Mouse (Mus musculus): Measurements from ENCODE around the gene H2afy. TPM values are rescaled to one million over a fixed set of nuclear protein-coding genes. Genes with fewer than 3 reads are reported as not detected.
A peak's percentile ranks its signal among the peaks of the same experiment; 100 is the strongest.

H2afy gene
- polyA plus RNA-seq, 1 experiment = 408 TPM

GRCm38 (mm10) chr13:56135231-56136052, 719 bp downstream of the H2afy start:
- TF ChIP-seq CTCF (IDR thresholded peaks at IDR 0.05; ENCODE audit: insufficient read depth, low read depth, low read length) (no peak), POLR2A (IDR thresholded peaks at IDR 0.05; ENCODE audit: insufficient read depth, low read depth, low read length) (peak; percentile 46; the same call in 1 of the 2 replicates)
- WGBS = under 1% methylated on average over 82 of the region's 89 CpGs
- Histone ChIP-seq H3K4me3 (ENCODE audit: insufficient read depth, low read depth, low read length) (peak overlapping the region; percentile 78), H3K4me1 (ENCODE audit: control insufficient read depth, insufficient read depth, low read length) (peaks cover 19% of the 10 kb centered on the region), H3K27ac (ENCODE audit: insufficient read depth, low read depth, low read length) (peak overlapping the region; percentile 74)

GRCm38 (mm10) chr13:56134631-56135181, 1.5 kb downstream of the H2afy start:
- WGBS = under 1% methylated on average over 50 of the region's 50 CpGs
- H3K27ac ChIP-seq (ENCODE audit: insufficient read depth, low read depth, low read length) = no peak overlapping the region
- TF ChIP-seq CTCF (IDR thresholded peaks at IDR 0.05; ENCODE audit: insufficient read depth, low read depth, low read length) (no peak), POLR2A (IDR thresholded peaks at IDR 0.05; ENCODE audit: insufficient read depth, low read depth, low read length) (no peak)
- H3K4me3 ChIP-seq (ENCODE audit: insufficient read depth, low read depth, low read length) = peak overlapping the region; percentile 78
- H3K4me1 ChIP-seq (ENCODE audit: control insufficient read depth, insufficient read depth, low read length) = peaks cover 19% of the 10 kb centered on the region

- TF ChIP-seq CTCF (IDR thresholded peaks at IDR 0.05; ENCODE audit: insufficient read depth, low read depth, low read length) = no peak
- TF ChIP-seq POLR2A (IDR thresholded peaks at IDR 0.05; ENCODE audit: insufficient read depth, low read depth, low read length) = no peak
- Histone ChIP-seq H3K4me3 (ENCODE audit: insufficient read depth, low read depth, low read length) (no peak overlapping the region), H3K4me1 (ENCODE audit: control insufficient read depth, insufficient read depth, low read length) (peaks cover 19% of the 10 kb centered on the region), H3K27ac (ENCODE audit: insufficient read depth, low read depth, low read length) (no peak overlapping the region)
- 33% methylated on average over 5 of the region's 5 CpGs for WGBS
Measured at GRCm38 (mm10) chr13:56134031-56134430, 2.1 kb downstream of the H2afy start.

DNA sequence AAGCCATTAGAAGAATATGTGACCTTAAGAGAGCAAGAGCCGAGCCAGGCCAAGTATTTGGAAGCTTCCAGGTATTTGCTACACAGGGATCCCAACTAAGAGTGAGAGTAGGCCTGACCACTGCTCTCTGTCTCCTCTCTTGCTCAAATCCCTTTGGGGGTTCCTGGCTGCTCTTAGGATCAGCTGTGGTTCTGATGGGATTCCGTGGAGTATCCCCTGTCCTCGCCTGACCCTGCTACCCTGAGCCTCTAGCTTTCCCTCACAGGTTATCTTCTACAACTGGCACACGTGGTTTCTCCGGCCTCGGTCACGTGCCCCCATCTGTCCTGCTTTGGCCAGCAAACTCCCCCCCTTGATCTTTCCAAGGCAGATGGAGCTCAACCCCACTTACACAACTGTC, 3.2 kb downstream of the H2afy start:
- Histone ChIP-seq H3K4me1 (ENCODE audit: control insufficient read depth, insufficient read depth, low read length) (peaks cover 19% of the 10 kb centered on the region), H3K27ac (ENCODE audit: insufficient read depth, low read depth, low read length) (no peak overlapping the region), H3K4me3 (ENCODE audit: insufficient read depth, low read depth, low read length) (no peak overlapping the region)
- WGBS = 85% methylated on average over 7 of the region's 7 CpGs
- TF ChIP-seq POLR2A (IDR thresholded peaks at IDR 0.05; ENCODE audit: insufficient read depth, low read depth, low read length) (no peak), CTCF (IDR thresholded peaks at IDR 0.05; ENCODE audit: insufficient read depth, low read depth, low read length) (no peak)

GRCm38 (mm10) chr13:56132326-56132936, 3.7 kb downstream of the H2afy start:
- no peak overlapping the region for H3K27ac ChIP-seq (ENCODE audit: insufficient read depth, low read depth, low read length)
- no peak overlapping the region for H3K4me3 ChIP-seq (ENCODE audit: insufficient read depth, low read depth, low read length)
- WGBS = 80% methylated on average over 11 of the region's 11 CpGs
- H3K4me1 ChIP-seq (ENCODE audit: control insufficient read depth, insufficient read depth, low read length) = peaks cover 19% of the 10 kb centered on the region
- TF ChIP-seq CTCF (IDR thresholded peaks at IDR 0.05; ENCODE audit: insufficient read depth, low read depth, low read length) (no peak), POLR2A (IDR thresholded peaks at IDR 0.05; ENCODE audit: insufficient read depth, low read depth, low read length) (no peak)

DNA sequence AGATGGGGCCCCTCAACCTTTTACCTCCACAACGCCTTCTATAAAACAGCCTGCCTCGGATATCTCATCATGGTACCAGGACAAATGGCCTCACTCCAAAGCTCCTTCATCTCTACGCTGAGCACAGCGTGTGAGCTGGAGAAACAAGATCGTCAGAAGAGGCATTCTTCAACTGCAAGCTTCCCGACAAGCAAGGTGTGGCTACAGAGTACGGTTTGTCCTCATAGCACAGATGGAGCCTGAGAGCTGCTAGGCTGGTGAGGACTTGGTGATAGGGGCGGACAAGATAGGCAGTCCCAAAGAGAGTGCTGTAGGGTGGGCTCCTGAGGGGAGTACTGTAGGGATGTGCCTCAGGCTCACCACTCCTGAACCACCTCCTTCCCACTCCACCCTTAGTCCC, 5.6 kb downstream of the H2afy start:
- TF ChIP-seq POLR2A (IDR thresholded peaks at IDR 0.05; ENCODE audit: insufficient read depth, low read depth, low read length) (no peak), CTCF (IDR thresholded peaks at IDR 0.05; ENCODE audit: insufficient read depth, low read depth, low read length) (no peak)
- Histone ChIP-seq H3K4me3 (ENCODE audit: insufficient read depth, low read depth, low read length) (no peak overlapping the region), H3K27ac (ENCODE audit: insufficient read depth, low read depth, low read length) (no peak overlapping the region), H3K4me1 (ENCODE audit: control insufficient read depth, insufficient read depth, low read length) (peaks cover 19% of the 10 kb centered on the region)
- WGBS = 89% methylated on average over 8 of the region's 8 CpGs

GRCm38 (mm10) chr13:56129578-56129977, 6.6 kb downstream of the H2afy start:
- Histone ChIP-seq H3K4me1 (ENCODE audit: control insufficient read depth, insufficient read depth, low read length) (peaks cover 19% of the 10 kb centered on the region), H3K27ac (ENCODE audit: insufficient read depth, low read depth, low read length) (no peak overlapping the region), H3K4me3 (ENCODE audit: insufficient read depth, low read depth, low read length) (no peak overlapping the region)
- 95% methylated on average over 3 of the region's 3 CpGs for WGBS
- TF ChIP-seq POLR2A (IDR thresholded peaks at IDR 0.05; ENCODE audit: insufficient read depth, low read depth, low read length) = no peak
- no peak for TF ChIP-seq CTCF (IDR thresholded peaks at IDR 0.05; ENCODE audit: insufficient read depth, low read depth, low read length)

DNA sequence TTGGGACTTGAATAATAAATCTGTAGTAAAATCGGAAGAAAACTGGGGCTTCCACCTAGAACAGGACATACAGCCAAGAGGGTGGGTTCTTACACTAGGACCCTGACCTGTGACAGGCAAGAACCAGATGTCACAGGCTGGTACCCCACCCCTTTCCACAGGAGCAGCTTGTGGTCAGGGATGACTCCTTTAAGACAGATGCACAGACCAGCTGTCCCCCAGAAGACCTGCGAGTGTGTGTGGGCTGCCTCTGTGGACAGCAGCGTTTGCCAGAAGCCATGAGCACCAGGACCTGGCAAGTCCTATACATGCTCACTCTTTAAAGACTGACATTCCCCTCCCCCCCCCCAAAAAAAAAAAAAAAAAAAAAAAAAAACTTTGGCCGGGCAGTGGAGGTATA, 7.1 kb downstream of the H2afy start:
- no peak overlapping the region for H3K27ac ChIP-seq (ENCODE audit: insufficient read depth, low read depth, low read length)
- TF ChIP-seq POLR2A (IDR thresholded peaks at IDR 0.05; ENCODE audit: insufficient read depth, low read depth, low read length) = no peak
- no peak for TF ChIP-seq CTCF (IDR thresholded peaks at IDR 0.05; ENCODE audit: insufficient read depth, low read depth, low read length)

DNA sequence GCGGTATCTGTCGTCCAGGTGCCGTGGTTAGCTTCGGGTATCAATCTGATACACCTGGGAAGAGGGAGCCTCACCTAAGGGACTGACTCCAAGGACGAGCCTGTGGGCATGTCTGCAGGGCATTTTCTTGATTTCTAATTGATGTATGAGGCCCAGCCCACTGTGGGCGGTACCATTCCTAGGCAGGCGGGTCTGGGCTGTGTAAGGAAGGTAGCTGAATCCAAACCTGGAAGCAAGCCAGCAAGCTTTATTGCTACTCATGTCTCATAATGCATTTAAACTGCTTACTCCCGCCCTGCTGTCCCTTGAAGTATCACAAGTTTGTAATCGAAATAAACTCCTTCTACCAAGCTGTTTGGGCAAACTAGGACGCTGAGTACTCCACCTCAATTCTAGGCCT, 10.5 kb downstream of the H2afy start:
- TF ChIP-seq CTCF (IDR thresholded peaks at IDR 0.05; ENCODE audit: insufficient read depth, low read depth, low read length) (no peak), POLR2A (IDR thresholded peaks at IDR 0.05; ENCODE audit: insufficient read depth, low read depth, low read length) (no peak)
- WGBS = 93% methylated on average over 10 of the region's 10 CpGs

More for the DNA sequence above, 7.1 kb downstream of the H2afy start:
- WGBS = 94% methylated on average over 4 of the region's 4 CpGs
- Histone ChIP-seq H3K4me3 (ENCODE audit: insufficient read depth, low read depth, low read length) (no peak overlapping the region), H3K4me1 (ENCODE audit: control insufficient read depth, insufficient read depth, low read length) (peaks cover 16% of the 10 kb centered on the region)

More for the DNA sequence above, 10.5 kb downstream of the H2afy start:
- Histone ChIP-seq H3K4me3 (ENCODE audit: insufficient read depth, low read depth, low read length) (no peak overlapping the region), H3K4me1 (ENCODE audit: control insufficient read depth, insufficient read depth, low read length) (peaks cover 3% of the 10 kb centered on the region), H3K27ac (ENCODE audit: insufficient read depth, low read depth, low read length) (no peak overlapping the region)

All from olfactory bulb, adult 2 months (tissue).